Mouse (Mus musculus) limb, embryonic 11.5 days (tissue): ENCODE results near the gene Nup210l. TPM values are rescaled to one million over a fixed set of nuclear protein-coding genes. Genes with fewer than 3 reads are reported as not detected.
"Not testable (repeated sequence)": the region's sequence is repeated elsewhere in the genome, so short reads cannot be mapped to it uniquely, and the experiment has no call there.

Experiments
- ATAC-seq: fragments of 200-750 bp; cut with Nextera tagmentation; 2 replicates; pipeline ENCODE4 v1.8.0; 2017; ENCODE audit warnings: low read depth; ENCODE audit not compliant: insufficient number of reproducible peaks, low FRiP score, low TSS enrichment
- DNase-seq: peaks from one replicate; pipeline ENCODE4 v3.0.0-alpha.2; 2015; ENCODE audit warnings: low spot score
- H3K27ac ChIP-seq: fragments of 300-500 bp; sonication (generic); replicated peaks from 2 replicates; pipeline ENCODE4 v1.5.1; 2014; ENCODE audit warnings: low read depth, mild to moderate bottlenecking, low read length
- H3K27me3 ChIP-seq: fragments of 300-500 bp; sonication (generic); 2 replicates; pipeline ENCODE4 v1.6.1; 2014; ENCODE audit warnings: mild to moderate bottlenecking, low read length, mixed read lengths; ENCODE audit not compliant: control insufficient read depth, insufficient read depth
- H3K36me3 ChIP-seq: fragments of 300-500 bp; sonication (generic); 2 replicates; pipeline ENCODE4 v1.6.1; 2014; ENCODE audit warnings: mild to moderate bottlenecking, low read length, moderate library complexity, mixed read lengths; ENCODE audit not compliant: control insufficient read depth, insufficient read depth
- H3K4me1 ChIP-seq: fragments of 300-500 bp; sonication (generic); 2 replicates; pipeline ENCODE4 v1.6.1; 2014; ENCODE audit warnings: low read length, mixed read lengths; ENCODE audit not compliant: control insufficient read depth, insufficient read depth
- H3K4me2 ChIP-seq: fragments of 300-500 bp; sonication (generic); 2 replicates; pipeline ENCODE4 v1.6.1; 2014; ENCODE audit warnings: low read depth, mild to moderate bottlenecking, moderate library complexity; ENCODE audit not compliant: severe bottlenecking
- H3K4me3 ChIP-seq: fragments of 300-500 bp; sonication (generic); 2 replicates; pipeline ENCODE4 v1.5.1; 2014; ENCODE audit warnings: low read depth, low read length
- H3K9ac ChIP-seq: fragments of 300-500 bp; sonication (generic); 2 replicates; pipeline ENCODE4 v1.6.1; 2014; ENCODE audit warnings: mild to moderate bottlenecking, low read length
- H3K9me3 ChIP-seq: fragments of 300-500 bp; sonication (generic); 2 replicates; pipeline ENCODE4 v1.6.1; 2016; ENCODE audit warnings: low read length; ENCODE audit not compliant: control insufficient read depth
- WGBS: fragments of 180-500 bp; shearing (Covaris S2); extraction: QIAGEN DNeasy Blood & Tissue Kit; methylation state at CpG from one replicate; pipeline ENCODE4 v1.1.7; 2014; 5-methylcytosine and 5-hydroxymethylcytosine counted together
- polyA plus RNA-seq: library from polyadenylated mRNA; unstranded; fragments of >200 nt; fragmentation: Nextera tagmentation; extraction: Ambion mirVana; gene quantifications from 2 replicates; pipeline ENCODE4 v1.2.1, GENCODE M21; 2014

The Nup210l gene
- polyA plus RNA-seq, 1 experiment from 2014 or later, result 0.49 TPM

- 4% methylated on average over 19 of the region's 19 CpGs for WGBS
- peak within 1 kb of the TSS; percentile 66 for H3K4me2 ChIP-seq
- no peaks in the 10 kb centered on the region for H3K9me3 ChIP-seq
- DNase-seq (peak; percentile 74), ATAC-seq (peak; percentile 76)
- no peaks in the 10 kb centered on the region for H3K27me3 ChIP-seq
- H3K4me3 ChIP-seq, result peak within 1 kb of the TSS; percentile 28
- H3K36me3 ChIP-seq, result no peaks in the 10 kb centered on the region
- H3K9ac ChIP-seq, result peak within 1 kb of the TSS; percentile 50
- H3K4me1 ChIP-seq, result peaks cover 7% of the 10 kb centered on the region; the same call in 1 of the 2 replicates
- H3K27ac ChIP-seq, result peak within 1 kb of the TSS; percentile 42; the same call in 1 of the 2 replicates
Observed at GRCm38 (mm10) chr3:90242984-90243775, 139.2 kb downstream of the Nup210l start, which contains the start of gene Creb3l4. Gene Creb3l4, minus strand, starts transcription at chr3:90243512.

- no peaks in the 10 kb centered on the region for H3K27me3 ChIP-seq
- no peak overlapping the region for H3K4me3 ChIP-seq
- H3K36me3 ChIP-seq, result peaks cover 3% of the 10 kb centered on the region; the same call in 1 of the 2 replicates
- H3K9ac ChIP-seq, result no peak overlapping the region
- ATAC-seq, result no peak
- DNase-seq, result no peak
- 75% methylated on average over 2 of the region's 2 CpGs for WGBS
- H3K4me2 ChIP-seq, result no peak overlapping the region
- no peak overlapping the region for H3K27ac ChIP-seq
- no peaks in the 10 kb centered on the region for H3K9me3 ChIP-seq
- peaks cover 12% of the 10 kb centered on the region for H3K4me1 ChIP-seq
Observed at GRCm38 (mm10) chr3:90245406-90245805, 141.5 kb downstream of the Nup210l start.

DNA sequence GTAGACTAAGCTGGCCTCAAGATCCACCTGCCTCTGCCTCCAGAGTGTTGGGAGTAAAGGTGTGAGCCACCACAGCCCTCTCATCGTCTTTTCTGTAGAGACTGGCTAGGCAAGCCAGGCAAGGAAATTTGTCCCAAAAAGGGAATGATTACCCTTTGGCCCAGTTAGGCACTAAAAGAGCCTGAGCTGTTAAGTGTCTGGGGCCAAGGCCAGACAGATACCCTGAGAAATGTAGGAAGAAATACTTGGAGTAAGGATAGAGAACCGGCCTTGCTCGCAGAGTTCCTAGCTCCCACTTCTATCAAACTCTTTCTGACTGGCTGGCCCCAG, 143.7 kb downstream of the Nup210l start:
- peak overlapping the region; percentile 83 for H3K4me2 ChIP-seq
- peak overlapping the region; percentile 65 for H3K4me3 ChIP-seq
- H3K36me3 ChIP-seq, result peaks cover 7% of the 10 kb centered on the region
- no peaks in the 10 kb centered on the region for H3K27me3 ChIP-seq
- 2% methylated on average over 3 of the region's 3 CpGs for WGBS
- peak overlapping the region; percentile 44; the same call in 1 of the 2 replicates for H3K9ac ChIP-seq
- ATAC-seq (no peak; the same call in 1 of the 2 replicates), DNase-seq (no peak)
- peaks cover 12% of the 10 kb centered on the region for H3K4me1 ChIP-seq
- peak overlapping the region; percentile 87 for H3K27ac ChIP-seq
- no peaks in the 10 kb centered on the region for H3K9me3 ChIP-seq

DNA sequence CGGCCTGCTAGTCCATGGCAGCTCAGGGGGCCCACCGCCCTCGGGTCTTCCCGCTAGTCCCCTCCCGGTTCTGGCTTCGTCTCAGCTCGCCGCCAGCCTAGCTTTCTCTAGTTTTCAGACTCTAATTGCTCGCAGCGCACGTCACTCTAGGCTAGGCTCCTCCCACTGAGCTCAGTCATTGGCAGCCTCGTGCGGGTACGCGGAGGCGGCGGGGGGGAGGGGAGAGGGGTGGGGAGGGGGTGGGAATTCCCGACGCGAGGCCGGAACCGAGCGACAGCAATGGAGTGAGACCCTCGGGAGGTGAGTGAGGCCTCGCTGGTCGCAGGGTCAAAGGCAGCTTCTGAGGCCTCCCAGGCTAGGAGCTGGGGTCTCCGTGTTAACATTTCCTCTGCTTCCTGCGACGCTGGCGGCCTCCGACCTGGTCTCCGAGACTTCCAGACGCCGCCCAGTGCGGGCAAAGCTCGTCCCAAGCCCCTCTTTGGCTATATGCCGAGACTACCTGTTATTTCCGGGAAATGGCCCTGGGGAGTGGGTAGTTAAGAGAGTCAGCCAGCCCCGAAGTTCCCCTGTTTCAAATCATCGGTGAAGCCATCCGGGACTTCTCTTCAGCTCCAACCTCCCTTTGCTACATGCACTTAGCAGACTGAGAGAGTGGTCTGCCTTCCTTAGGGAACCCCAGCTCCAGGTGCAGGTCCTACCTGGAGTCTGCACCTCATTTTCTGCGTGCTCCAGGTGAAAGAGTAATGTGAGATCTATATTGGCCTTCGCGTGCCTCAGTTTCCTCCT, 144.2 kb downstream of the Nup210l start, which contains the start of gene Slc39a1:
Slc39a1 (plus strand) TSS at position 213 of the 786 bp plus-strand sequence.
- Histone ChIP-seq H3K27me3 (no peaks in the 10 kb centered on the region), H3K36me3 (peaks cover 7% of the 10 kb centered on the region), H3K9me3 (no peaks in the 10 kb centered on the region), H3K9ac (peak within 1 kb of the TSS; percentile 81), H3K4me1 (peaks cover 9% of the 10 kb centered on the region), H3K4me3 (peak within 1 kb of the TSS; percentile 65), H3K4me2 (peak within 1 kb of the TSS; percentile 83), H3K27ac (peak within 1 kb of the TSS; percentile 87)
- under 1% methylated on average over 42 of the region's 44 CpGs for WGBS
- DNase-seq (peak; percentile 95), ATAC-seq (peak; percentile 91)

GRCm38 (mm10) chr3:90248746-90249100, 144.8 kb downstream of the Nup210l start:
- Histone ChIP-seq H3K9me3 (no peaks in the 10 kb centered on the region), H3K4me2 (peak overlapping the region; percentile 83), H3K9ac (peak overlapping the region; percentile 81), H3K4me1 (peaks cover 8% of the 10 kb centered on the region), H3K36me3 (peaks cover 7% of the 10 kb centered on the region), H3K4me3 (peak overlapping the region; percentile 65), H3K27ac (peak overlapping the region; percentile 87), H3K27me3 (no peaks in the 10 kb centered on the region)
- DNase-seq (peak; percentile 36), ATAC-seq (no peak)
- WGBS, result 7% methylated on average over 10 of the region's 10 CpGs

- DNase-seq (no peak), ATAC-seq (no peak)
- Histone ChIP-seq H3K4me1 (peaks cover 5% of the 10 kb centered on the region), H3K36me3 (peaks cover 7% of the 10 kb centered on the region), H3K27me3 (no peaks in the 10 kb centered on the region), H3K4me2 (no peak overlapping the region), H3K27ac (no peak overlapping the region), H3K9me3 (no peaks in the 10 kb centered on the region), H3K9ac (no peak overlapping the region), H3K4me3 (no peak overlapping the region)
- 89% methylated on average over 6 of the region's 6 CpGs for WGBS
Observed at GRCm38 (mm10) chr3:90250791-90251190, 146.9 kb downstream of the Nup210l start.

DNA sequence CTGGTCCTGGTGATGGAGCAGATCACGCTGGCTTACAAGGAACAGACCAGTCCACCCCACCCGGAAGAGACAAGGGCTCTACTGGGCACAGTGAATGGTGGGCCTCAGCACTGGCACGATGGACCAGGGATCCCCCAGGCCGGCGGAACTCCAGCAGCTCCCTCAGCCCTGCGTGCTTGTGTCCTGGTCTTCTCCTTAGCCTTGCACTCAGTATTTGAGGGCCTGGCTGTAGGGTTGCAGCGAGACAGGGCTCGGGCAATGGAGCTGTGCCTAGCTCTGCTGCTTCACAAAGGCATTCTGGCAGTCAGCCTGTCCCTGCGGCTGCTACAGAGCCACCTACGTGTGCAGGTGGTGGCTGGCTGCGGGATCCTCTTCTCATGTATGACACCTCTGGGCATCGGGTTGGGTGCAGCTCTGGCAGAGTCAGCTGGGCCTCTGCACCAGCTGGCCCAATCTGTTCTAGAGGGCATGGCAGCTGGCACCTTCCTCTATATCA, 147.8 kb downstream of the Nup210l start:
- not testable (repeated sequence) for H3K4me3 ChIP-seq, H3K27ac ChIP-seq, H3K4me2 ChIP-seq, H3K4me1 ChIP-seq, H3K9me3 ChIP-seq, H3K36me3 ChIP-seq, H3K9ac ChIP-seq, H3K27me3 ChIP-seq, DNase-seq, ATAC-seq
- WGBS, result 96% methylated on average over 10 of the region's 12 CpGs

GRCm38 (mm10) chr3:90252659-90253058, 148.7 kb downstream of the Nup210l start:
- ATAC-seq, DNase-seq, H3K36me3 ChIP-seq, H3K27ac ChIP-seq, H3K4me1 ChIP-seq, H3K9ac ChIP-seq, H3K27me3 ChIP-seq, H3K4me2 ChIP-seq, H3K4me3 ChIP-seq, H3K9me3 ChIP-seq: not testable (repeated sequence)
- WGBS, result 93% methylated on average over 2 of the region's 2 CpGs
